Mouse (Mus musculus) olfactory bulb, adult 2 months (tissue): ENCODE results near the gene Tbc1d24.

Source experiments
- CTCF ChIP-seq: fragments of 200-500 bp; IDR thresholded peaks from 2 replicates; pipeline ENCODE4 v1.5.1; 2012; ENCODE audit warnings: low read depth, mild to moderate bottlenecking, low read length, moderate library complexity; ENCODE audit not compliant: insufficient read depth
- POLR2A ChIP-seq: fragments of 200-500 bp; IDR thresholded peaks from 2 replicates; pipeline ENCODE4 v1.6.1; 2012; ENCODE audit warnings: mild to moderate bottlenecking, low read depth, low read length, moderate library complexity; ENCODE audit not compliant: insufficient read depth

GRCm38 (mm10) chr17:24192848-24193247 lies 12.5 kb downstream of the Tbc1d24 start:
- TF ChIP-seq CTCF (no peak), POLR2A (no peak)
